Mouse (Mus musculus) spleen, adult 2 months (tissue): ENCODE results near the gene Psrc1.

Experiments
- CTCF ChIP-seq: fragments of 200-500 bp; IDR thresholded peaks from 2 replicates; pipeline ENCODE4 v1.5.1; 2011; ENCODE audit warnings: mild to moderate bottlenecking, inconsistent platforms; ENCODE audit not compliant: insufficient read depth, insufficient read length, insufficient replicate concordance; ENCODE audit errors: extremely low read depth
- POLR2A ChIP-seq: fragments of 200-500 bp; IDR thresholded peaks from 2 replicates; pipeline ENCODE4 v1.6.1; 2011; ENCODE audit warnings: low read depth, low read length, inconsistent platforms

GRCm38 (mm10) chr3:108408517-108409008 is 24.9 kb downstream of the Psrc1 start:
- TF ChIP-seq CTCF (no peak), POLR2A (no peak)
